Mouse (Mus musculus): ENCODE measurements around the gene Cep57. TPM values are rescaled to one million over a fixed set of nuclear protein-coding genes. Genes with fewer than 3 reads are reported as not detected.
A peak's percentile ranks its signal among the peaks of the same experiment; 100 is the strongest.

The Cep57 gene
- total RNA-seq (2022), result 10 to 100 TPM; 18.5 to 21.6 (median 19.2) TPM

DNA sequence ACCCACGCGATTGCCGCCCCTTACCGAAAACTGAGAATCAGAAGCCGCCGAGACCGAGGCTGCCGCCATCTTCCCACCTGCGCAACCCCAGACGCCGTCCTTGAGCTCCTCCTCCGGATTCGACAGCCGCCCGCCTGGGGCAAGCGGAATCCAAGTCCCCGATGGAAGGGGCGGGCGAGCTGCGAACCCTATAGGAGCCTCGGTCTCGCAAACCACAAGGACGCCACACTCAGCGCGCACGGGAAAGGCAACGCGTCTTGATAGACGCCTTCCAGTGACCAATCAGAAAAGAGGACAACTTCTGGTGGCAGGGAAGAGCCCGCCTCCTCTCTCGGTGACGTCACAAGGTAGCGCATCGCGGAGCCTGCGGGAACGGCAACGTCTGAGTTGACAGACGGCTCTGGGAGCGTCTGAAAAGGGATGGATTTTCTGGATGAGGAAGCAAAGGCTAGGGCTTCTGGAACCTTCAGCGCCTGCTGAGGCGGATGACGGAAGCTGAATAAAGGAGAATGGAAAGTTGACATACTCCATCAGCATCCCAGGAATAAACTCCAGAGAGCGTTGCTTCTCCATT is at the start of gene Cep57:
TSS of gene Cep57 (minus strand) at position 276 of the 574 bp plus-strand sequence.
- peak; percentile 94 to 98 for DNase-seq (ENCODE audit: low spot score in 2 of 2)

DNA sequence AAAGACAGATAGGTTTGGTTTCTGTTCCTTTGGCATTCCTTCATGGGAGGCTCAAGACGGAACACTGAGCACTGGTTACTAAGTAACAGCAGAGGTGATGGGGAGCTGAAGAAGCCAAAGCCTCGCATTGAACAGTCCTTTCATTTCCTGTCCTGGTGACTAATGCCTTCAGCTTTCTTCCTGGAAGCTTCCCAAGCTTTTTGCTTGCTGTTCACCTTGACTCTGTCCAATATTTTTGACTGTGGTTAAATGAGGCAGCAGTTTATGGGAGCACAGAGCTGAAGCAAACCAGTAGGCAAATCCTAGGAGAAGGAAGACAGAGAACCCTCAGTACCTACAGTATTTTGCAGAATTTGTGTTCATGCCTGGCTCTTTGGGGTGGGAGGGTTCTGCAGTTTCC is 48.4 kb upstream of the Cep57 start:
- no peak for DNase-seq (ENCODE audit: low spot score in 2 of 2)

DNA sequence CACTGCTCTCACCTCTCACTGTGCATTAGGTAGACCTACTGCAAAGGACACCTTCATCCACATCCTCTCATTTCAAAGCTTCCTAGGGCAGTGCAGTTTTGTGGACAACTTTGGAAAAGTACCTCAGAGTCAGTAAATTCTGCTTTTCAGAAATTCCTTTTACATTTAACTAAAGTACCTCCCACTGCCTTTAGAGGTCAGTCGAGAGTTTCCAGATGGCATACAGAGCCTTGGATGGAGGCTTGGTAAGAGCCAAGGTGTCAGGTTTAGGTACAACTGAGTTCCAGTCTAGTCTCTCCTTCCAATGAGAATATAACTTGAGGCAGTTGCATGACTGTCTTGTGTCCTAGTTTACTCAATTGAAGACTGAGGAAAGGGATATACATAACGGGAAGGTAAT is 47.5 kb upstream of the Cep57 start:
- no peak for DNase-seq (ENCODE audit: low spot score in 2 of 2)

DNA sequence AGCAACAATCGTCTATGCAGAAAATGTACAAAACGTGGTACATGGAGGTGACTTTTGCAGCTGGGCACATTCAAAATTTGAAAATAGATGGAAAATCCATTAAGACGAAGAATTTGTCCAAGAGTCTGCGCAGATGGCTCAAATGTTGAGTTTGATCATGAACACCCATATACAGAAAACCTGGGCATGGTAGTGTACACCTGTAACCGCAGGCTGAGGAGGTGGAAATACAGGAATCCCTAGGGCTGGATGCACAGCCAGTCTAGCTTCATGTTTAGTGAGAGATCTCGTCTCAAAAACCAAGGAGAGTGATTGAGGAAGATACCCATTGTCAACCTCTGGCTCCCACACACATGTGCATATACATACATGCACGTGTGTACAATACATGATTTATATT is 44.7 kb upstream of the Cep57 start:
- no peak for DNase-seq (ENCODE audit: low spot score in 2 of 2)

DNA sequence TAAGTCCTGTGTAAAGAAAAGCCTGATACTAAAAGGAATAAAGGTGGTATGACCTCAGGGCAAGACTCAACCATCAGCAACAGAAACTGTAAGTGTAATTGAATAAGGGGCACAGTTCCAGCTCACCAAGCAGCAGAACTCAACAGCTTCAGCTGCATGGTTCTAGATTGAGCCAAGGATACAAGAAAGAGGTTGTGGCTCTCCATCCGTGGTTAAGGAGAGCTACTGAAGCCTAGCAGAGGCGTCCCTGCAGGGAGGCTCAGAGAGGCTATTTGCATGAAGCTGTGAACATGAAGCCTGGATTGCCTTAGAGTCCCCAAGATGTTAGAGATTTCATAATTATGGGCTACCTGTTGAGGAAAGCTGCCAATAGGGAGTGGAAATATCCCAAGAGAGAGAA is 40.7 kb upstream of the Cep57 start:
- DNase-seq (ENCODE audit: low spot score in 2 of 2), result no peak

DNA sequence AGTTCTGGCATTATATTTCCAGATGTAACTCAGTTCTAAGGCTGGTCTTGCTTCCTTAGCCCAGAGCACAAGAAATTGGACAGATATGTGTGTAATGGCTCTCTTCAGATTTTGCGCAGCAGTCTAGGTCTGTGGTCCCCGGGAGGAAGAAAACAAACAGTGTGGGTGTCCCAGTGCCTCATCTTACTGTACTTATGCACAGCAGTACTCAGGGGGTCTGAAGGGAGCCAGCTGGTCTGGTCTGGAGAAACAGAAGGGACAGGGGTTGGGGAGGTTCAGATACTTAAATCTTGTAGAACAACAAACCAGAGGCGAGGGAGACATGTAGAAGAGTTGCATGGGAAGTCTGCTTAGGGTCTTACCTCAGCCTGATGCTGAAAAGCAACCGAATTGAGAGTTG is 29.9 kb upstream of the Cep57 start:
- no peak for DNase-seq (ENCODE audit: low spot score in 2 of 2)

DNA sequence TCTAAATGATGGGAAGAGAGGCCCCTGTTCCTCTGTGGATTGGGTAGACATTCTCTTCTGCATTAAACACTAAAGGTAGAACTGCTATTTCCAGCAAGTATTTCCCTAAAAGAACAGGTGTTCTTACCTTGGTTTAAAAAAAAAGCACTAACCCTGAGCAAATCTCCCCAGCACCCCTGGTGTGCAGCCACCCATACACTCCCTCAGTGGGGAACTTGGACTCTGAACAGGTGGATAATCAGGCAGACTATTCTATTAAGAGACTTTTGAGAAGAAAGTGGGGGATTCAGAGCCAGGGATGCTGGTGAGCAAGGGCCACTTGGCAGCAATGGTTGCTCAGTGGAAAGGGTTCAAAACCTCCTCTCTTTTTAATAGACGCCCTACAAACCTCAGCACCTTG is 29.3 kb upstream of the Cep57 start:
- DNase-seq (ENCODE audit: low spot score in 2 of 2), result no peak

DNA sequence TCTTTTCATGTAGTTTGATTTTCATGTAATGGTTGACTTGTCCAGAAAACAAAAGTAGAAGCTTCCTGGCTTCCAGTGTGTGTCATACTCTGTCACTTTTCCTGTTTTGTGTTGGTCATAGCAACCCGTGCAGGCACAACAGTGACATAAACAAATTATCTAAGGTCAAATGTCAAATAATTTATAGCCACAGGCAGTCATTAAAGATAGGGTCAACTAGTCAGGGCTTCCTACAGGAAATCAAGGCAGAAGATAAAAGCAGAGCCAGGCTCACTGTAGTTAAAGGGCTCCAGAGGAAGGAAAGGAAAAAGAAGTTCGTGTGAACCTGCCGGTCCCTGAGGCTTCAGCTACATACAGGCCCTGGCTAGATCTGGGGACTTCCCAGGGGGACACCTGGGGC is 27.0 kb upstream of the Cep57 start:
- no peak for DNase-seq (ENCODE audit: low spot score in 2 of 2)

DNA sequence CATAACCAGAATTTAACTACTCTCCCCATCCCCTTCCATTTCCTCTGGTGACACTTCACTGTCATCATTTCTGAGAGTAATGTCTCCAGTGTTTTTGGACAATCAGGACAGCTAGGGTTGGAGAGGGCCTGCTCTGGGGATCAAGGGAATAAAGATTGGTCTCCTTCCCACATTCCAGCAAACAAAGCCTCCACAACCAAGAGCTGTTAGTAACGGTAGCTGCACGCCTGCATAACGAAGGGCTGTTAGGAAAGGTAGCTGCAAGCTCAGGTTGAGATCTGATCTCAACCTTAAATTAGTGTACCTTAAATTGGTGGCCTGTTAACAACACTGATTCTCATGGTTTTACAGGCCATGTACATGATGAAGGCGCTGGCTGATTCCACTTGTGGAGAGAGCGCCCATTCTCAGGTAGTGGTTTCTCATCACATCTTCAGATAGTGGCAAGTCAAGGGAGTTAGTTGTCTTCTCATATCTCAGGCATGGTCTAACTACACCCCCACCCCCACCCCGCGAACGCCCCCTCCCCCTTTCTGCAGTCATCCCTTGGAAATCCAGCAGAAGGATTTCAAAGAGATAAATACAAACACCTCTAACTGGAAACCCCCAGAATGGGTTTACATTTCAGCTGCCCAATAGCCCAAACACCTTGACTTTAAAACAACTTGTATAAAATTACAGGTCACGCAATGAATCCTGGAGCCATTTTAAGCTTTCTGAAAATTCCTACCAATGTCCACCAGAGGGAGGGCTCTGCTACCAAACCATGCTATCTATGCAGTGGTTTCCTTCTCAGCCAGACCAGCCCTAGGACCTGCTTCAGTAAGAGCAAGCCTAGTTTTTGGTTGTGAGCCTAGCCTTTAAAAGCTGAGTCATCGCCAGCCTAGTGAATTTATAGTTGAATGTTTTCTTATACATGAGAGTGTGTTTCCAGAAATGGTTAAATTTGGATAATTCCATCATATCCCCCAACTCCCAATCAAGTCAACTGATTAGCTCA is 21.9 kb upstream of the Cep57 start:
- peak in 1 of 2 experiments; percentile 21 for DNase-seq (ENCODE audit: low spot score in 2 of 2)

DNA sequence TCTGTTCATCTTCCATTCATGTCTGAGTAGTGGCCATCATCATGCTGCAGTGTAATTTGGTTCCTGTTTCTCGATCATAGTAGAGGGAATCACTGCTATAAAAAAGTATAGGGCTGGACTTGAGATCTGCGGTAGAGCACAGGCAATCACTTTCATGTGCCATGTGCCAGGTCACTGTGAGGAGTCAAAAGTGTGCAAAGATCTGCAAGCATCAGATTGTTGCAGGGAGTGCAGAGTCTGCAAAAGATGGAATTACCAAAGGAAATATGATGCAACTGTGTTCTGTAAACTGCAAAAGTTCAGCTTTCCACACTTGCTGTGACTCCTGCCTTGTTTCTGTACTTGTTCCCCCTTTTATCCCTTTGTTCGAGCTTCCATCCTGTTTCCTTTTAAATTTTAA is 20.7 kb upstream of the Cep57 start:
- no peak for DNase-seq (ENCODE audit: low spot score in 2 of 2)

DNA sequence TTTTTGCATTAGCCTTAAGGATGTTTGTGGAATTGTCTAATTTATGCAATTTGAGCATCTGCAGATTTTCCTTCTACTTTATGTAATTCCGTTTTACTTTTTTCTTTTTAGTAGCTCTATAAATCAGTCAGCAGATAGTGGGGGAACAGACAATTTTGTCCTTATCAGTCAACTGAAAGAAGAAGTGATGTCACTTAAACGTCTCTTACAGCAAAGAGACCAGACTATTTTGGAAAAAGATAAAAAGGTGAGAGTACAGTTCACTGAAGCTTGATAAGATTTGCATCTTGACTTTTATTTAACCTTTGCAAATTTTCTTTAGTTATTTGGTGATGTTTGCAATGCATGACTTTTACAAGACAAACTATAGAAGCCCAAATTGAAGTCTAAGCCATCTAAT is 9.8 kb upstream of the Cep57 start:
- DNase-seq (ENCODE audit: low spot score in 2 of 2), result no peak

DNA sequence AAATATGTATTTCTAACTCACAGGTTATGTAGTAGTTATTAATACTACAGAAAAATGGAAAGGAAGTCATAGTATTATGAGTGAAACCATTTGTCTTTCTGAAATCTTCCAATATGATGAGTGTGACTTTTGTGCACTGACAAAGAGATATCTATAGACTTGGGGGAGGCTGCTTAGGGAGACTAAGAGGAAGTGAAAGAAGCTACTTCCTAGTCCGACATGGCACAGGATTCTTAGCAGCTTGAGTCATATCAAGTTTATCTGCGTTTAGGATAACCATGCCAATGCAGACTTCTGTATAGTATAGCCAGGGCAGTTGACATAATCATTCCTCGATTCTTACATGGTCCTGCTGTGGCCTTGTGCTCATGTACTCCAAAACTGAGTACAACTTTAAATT is 8.3 kb upstream of the Cep57 start:
- DNase-seq (ENCODE audit: low spot score in 2 of 2), result no peak

DNA sequence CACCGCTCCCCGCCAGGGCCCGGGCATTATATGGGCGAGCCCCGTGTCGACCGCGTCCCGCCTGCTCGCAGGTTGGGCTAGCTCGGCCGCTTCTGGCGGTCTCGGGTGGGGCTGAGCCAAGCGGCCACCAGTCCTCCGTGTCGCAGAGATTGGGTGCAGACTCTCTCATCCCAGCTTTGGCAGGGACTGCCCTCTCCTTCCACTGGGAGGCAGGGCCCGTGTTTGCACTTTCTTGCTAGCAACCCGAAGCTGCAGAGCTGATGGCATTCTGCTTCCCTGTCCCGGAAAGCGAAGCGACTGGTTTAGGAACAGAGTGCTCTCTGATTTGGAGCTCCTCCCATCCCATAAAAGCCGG is 1.2 kb upstream of the Cep57 start:
- DNase-seq (ENCODE audit: low spot score in 2 of 2), result no peak

DNA sequence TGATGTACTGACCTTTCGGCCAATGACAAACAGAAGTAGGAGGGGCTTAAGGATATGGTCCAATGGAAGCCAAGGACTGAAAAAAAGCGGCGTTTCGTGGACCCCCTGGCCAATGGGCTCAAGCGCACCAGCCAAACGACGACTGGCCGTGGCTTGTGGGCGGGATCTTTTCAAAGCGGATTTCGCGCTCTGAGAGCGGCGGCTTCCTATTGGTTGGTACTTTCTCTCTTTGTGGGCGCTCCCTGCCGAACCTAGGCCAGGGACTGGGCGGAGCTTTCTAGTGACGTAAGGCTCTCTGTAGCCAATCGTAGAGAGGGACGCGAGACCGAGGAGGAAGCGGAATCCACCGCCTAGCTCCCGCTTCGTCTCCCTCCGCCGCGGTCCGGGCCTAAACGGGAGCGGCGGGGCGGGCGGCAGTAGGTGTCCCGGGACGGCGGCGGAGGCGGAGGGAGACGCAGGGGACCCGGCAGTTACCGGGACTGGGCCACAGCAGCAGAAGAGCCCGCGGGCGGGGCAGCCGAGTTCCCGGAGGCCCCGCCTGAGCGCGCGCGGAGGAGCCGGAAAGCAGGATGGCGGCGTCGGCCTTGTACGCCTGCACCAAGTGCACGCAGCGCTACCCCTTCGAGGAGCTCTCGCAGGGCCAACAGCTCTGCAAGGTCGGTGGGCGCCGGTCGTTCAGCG is 639 bp upstream of the Cep57 start, which contains the start of gene Fam76b:
TSS of gene Fam76b (plus strand) at position 311 of the 681 bp plus-strand sequence.
- DNase-seq (ENCODE audit: low spot score in 2 of 2), result peak; percentile 98 to 100

DNA sequence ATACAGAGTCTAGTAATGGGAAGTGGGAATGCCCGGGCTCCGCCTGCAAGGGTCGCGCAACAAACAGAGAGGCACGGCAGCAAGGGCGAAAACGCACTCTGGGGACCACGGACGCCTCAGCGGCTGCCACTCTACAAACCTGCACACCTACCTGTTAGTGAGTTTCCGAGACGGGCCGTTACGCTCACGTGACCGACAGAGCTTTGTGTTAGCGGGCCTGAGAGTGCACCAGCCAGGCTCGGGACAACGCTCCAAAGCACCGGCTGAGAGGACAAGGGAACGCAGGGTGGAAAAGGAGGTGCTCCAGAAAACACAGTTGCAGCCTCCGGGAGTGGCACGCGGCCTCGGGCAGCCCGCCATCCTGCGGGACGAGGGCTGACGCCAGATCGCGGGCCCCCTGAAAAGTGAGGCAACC is 509 bp downstream of the Cep57 start:
- DNase-seq (ENCODE audit: low spot score in 2 of 2), result peak in 1 of 2 experiments; percentile 59

DNA sequence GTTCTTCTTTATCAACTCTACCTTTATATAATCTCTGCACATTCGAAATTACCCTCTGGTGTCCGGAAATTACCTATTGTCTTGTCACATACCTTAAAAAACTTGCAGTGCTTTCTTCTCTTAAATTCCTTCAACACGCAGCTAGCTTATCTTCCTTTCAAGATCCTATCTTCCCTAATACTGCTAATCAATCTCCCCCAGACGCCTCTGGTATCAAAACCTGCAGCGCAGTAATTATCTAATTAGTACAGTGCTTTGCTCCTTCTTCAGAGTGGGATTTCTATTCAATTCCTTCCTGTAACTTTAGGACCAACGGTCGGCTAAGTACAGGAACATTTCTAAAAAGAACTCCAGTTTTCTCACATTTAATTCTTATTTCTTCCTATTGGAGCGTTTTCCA is 1.0 kb downstream of the Cep57 start:
- DNase-seq (ENCODE audit: low spot score in 2 of 2), result no peak

DNA sequence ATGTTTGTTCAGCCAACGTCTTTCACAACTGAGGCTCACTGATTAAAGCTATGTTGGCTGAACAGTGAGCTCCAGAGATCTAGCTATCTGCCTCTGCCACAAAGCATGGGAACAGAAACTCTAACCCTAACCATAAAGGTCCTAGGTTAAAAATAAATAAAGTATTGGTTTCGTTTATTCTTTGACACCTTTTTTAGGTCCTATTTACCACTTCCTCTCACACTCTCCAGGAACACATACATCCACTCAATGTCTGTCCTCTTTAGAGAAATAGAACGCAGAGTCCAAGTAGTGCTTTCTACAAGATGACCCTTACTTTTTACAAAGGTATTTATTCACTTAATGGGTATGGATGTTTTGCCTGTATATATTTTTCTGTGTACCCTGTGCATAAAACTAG is 6.1 kb downstream of the Cep57 start:
- no peak for DNase-seq (ENCODE audit: low spot score in 2 of 2)

DNA sequence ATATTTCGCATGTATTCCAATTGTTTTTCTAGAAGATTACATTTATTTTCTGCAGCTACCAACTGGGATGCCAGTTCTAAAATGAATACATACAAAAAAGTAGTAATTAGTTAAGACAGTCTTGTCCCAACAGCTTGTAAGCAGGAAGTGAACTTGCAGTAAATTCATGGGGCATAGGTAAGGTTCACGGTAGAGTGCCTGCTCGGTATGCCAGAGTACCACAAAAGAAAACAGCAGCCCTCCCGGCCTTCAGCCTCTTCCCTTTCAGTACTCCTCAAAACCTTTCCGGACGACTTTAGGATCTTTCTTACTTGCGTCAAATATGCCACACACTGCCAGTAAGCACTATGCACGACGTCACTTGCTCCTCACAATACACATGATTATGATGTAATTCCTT is 8.5 kb downstream of the Cep57 start:
- DNase-seq (ENCODE audit: low spot score in 2 of 2), result no peak

DNA sequence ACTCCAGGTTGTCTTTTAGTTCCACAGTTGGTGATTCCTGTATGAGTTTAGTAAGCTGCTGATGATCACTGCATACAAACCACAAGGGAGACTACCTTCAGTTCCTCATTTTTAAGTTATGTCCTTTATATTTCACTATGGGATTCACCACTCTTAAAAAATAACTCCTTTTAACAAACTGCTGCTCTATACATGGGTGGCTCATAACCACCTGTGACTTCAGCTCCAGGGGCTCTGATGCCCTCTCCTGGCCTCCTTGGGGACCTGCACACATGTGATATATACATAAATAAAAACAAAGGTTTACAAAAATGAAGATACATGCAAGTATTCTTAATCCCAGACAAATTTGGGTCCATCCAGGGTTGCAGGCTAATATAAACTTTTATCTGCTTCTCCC is 17.0 kb downstream of the Cep57 start:
- DNase-seq (ENCODE audit: low spot score in 2 of 2), result no peak

DNA sequence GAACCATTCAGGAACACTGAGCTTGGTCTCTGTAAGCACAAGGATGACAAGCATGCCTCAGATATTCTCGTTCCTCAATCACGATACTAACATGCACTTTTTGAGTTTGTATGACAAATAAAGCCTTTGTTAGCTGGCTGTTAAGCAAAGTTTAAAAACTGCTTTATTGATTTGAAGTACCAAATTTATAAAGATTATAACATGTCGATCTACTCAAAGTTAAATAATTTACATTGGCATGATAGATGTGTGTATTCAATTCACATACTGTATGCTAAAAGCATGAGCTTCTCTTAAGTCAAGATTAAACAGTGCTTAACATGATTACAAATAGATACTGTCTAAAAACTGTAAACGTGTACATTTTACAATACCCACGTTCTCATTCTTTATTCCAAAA is 19.2 kb downstream of the Cep57 start:
- no peak for DNase-seq (ENCODE audit: low spot score in 2 of 2)

DNA sequence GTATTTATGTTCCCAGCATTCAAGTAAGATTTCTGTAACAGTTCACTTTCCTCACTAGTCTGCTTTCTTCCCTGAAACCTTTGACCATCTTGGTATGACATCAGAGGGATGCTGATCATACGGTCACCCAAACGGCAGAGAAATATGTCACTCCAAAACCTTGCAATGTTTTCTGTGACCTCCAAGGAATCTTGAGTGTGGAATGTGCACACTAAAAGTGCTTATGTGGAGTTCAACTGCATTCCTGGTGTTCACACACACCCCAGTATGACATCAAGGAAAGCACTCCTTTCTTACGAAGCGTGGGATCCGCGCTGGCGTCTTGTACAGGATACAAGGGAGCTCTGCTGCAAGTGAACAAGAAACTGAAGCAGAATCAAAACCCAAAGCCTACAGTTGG is 20.1 kb downstream of the Cep57 start:
- no peak for DNase-seq (ENCODE audit: low spot score in 2 of 2)

DNA sequence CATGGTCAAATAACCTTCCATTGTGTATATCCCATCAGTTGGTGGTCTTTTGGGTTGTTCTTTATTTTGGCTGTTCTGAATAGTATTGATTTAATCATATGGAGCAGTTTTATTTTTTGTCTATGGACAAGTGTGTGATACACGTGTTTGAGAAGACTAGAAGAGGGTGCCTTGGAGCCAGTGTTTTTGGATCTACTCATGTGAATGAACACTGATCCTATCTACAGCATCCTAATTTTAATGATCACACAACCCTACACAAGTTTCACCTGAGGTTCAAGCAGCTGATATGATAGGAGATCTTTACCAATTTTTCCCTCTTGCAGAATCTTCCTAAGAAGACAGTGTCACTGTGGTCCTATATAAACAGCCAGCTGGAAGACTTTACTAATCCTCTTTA is 22.4 kb downstream of the Cep57 start:
- no peak for DNase-seq (ENCODE audit: low spot score in 2 of 2)
